ENCODE assay signal across 21 mouse cellular contexts in genomic region chr3:79478400-79478799, GRCm38 (mm10).
DNase-seq lines count a peak whose midpoint lies in the region; ATAC-seq and TF ChIP-seq lines count a peak whose summit lies in the region.
"Had no signal": no experiment of that assay in that cellular context is flagged by ENCODE, and none has a peak within 500 bp of the region (broad histone marks: within the 10 kb centered on the region; RNA-seq: fewer than 3 reads in every experiment).

No protein-coding gene starts in this region.

- H3K9me3 ChIP-seq in liver, embryonic 11.5 days (ENCODE audit: control insufficient read depth, low read length), result no peaks in the 10 kb centered on the region
- H3K9me3 ChIP-seq in liver, postnatal 0 days (ENCODE audit: low read length), result no peaks in the 10 kb centered on the region
- H3K9me3 ChIP-seq: lung, embryonic 15.5 days had no signal

- peak; percentile 49; the same call in 1 of the 2 replicates for TF ChIP-seq EP300 in liver, postnatal 0 days (IDR thresholded peaks at IDR 0.05; ENCODE audit: low read depth)

- peaks cover 13% of the 10 kb centered on the region; the same call in 1 of the 2 replicates for H3K36me3 ChIP-seq in liver, embryonic 11.5 days (ENCODE audit: control insufficient read depth, insufficient read depth, low read length)
- H3K36me3 ChIP-seq in liver, postnatal 0 days (replicated peaks; ENCODE audit: insufficient read depth, low read length), result peaks cover 40% of the 10 kb centered on the region

- H3K27me3 ChIP-seq in liver, embryonic 11.5 days (replicated peaks; ENCODE audit: control insufficient read depth, insufficient read depth, low read length), result no peaks in the 10 kb centered on the region
- H3K27me3 ChIP-seq in liver, postnatal 0 days (ENCODE audit: insufficient read depth, low read length), result no peaks in the 10 kb centered on the region
- H3K27me3 ChIP-seq: lung, embryonic 15.5 days had no signal

- DNase-seq in 416B (ENCODE audit: low read depth), result peak; percentile 74
- DNase-seq in c-Kit-positive CD71-positive TER-119-negative erythroid progenitor cells, embryonic 14.5 days (ENCODE audit: low read depth), result peak; percentile 30
- DNase-seq in liver, embryonic 11.5 days (ENCODE audit: low spot score), result no peak
- DNase-seq in liver, postnatal 0 days, result no peak
- DNase-seq in left cerebral cortex, postnatal 4 days, result no peak
- DNase-seq in gastrocnemius, postnatal 14 days, result no peak
- DNase-seq in embryo, embryonic 10 days (ENCODE audit: low spot score), result no peak
- DNase-seq in ovary, postnatal 36 days (ENCODE audit: low spot score), result no peak
- DNase-seq: adrenal gland, adult 8-10 months; kidney, adult 9 months; kidney, postnatal 14 days; lung, postnatal 4 days; right cerebral cortex, postnatal 14 days had no signal

- 58% methylated on average over 8 of the region's 8 CpGs for WGBS in liver, embryonic 11.5 days
- WGBS in liver, postnatal 0 days (ENCODE audit: insufficient replicate concordance), result 47% methylated on average over 8 of the region's 8 CpGs

- no peak for TF ChIP-seq CTCF in liver, postnatal 0 days (IDR thresholded peaks at IDR 0.05; ENCODE audit: low read depth)

- peak; percentile 67 for ATAC-seq in liver, embryonic 11.5 days (replicated peaks; ENCODE audit: low FRiP score)
- ATAC-seq in liver, postnatal 0 days, result peak; percentile 45
- ATAC-seq: activated CD4-positive, CD25-positive, alpha-beta regulatory T cell, adult 4 months; CD4-positive, CD25-positive, alpha-beta regulatory T cell, adult 4 months; hindbrain, postnatal 0 days; intestine, embryonic 16.5 days had no signal

- no peak overlapping the region for H3K4me2 ChIP-seq in liver, embryonic 11.5 days
- no peak overlapping the region for H3K4me2 ChIP-seq in liver, postnatal 0 days (ENCODE audit: low read depth, low read length)
- H3K4me2 ChIP-seq: heart, embryonic 11.5 days; lung, embryonic 15.5 days; midbrain, embryonic 11.5 days had no signal

- H3K4me1 ChIP-seq in liver, embryonic 11.5 days (replicated peaks; ENCODE audit: control insufficient read depth, insufficient read depth, low read length), result peaks cover 12% of the 10 kb centered on the region
- H3K4me1 ChIP-seq in liver, postnatal 0 days (ENCODE audit: insufficient read depth), result no peaks in the 10 kb centered on the region
- H3K4me1 ChIP-seq: lung, embryonic 15.5 days had no signal

- no peak overlapping the region for H3K4me3 ChIP-seq in liver, embryonic 11.5 days (ENCODE audit: low read depth, low read length)
- no peak overlapping the region for H3K4me3 ChIP-seq in liver, postnatal 0 days (ENCODE audit: low read depth, low read length)
- H3K4me3 ChIP-seq: lung, embryonic 15.5 days had no signal

- H3K27ac ChIP-seq in liver, embryonic 11.5 days (ENCODE audit: low read depth, low read length), result no peak overlapping the region
- no peak overlapping the region for H3K27ac ChIP-seq in liver, postnatal 0 days (ENCODE audit: low read depth)
- H3K27ac ChIP-seq: lung, embryonic 15.5 days; stomach, postnatal 0 days had no signal

- intact Hi-C loops in left cerebral cortex, postnatal 4 days (cut with DNase I), result no loop called here
- intact Hi-C loops in gastrocnemius, postnatal 14 days (cut with DNase I; ENCODE audit: low total_unique reads), result no loop called here

- H3K9ac ChIP-seq in liver, embryonic 11.5 days (ENCODE audit: low read depth, low read length), result no peak overlapping the region
- no peak overlapping the region for H3K9ac ChIP-seq in liver, postnatal 0 days (replicated peaks)
- H3K9ac ChIP-seq: lung, embryonic 15.5 days had no signal

Comparison
In these comparisons a context has a peak if more than half of its experiments do, and no peak if none do; other contexts are left out.
1. DNase-seq: peak in 416B (single experiment) and c-Kit-positive CD71-positive TER-119-negative erythroid progenitor cells, embryonic 14.5 days (single experiment); none in liver, embryonic 11.5 days (single experiment), liver, postnatal 0 days (single experiment), left cerebral cortex, postnatal 4 days (single experiment), gastrocnemius, postnatal 14 days (single experiment), embryo, embryonic 10 days (single experiment) and ovary, postnatal 36 days (single experiment).